Mouse (Mus musculus): Measurements from ENCODE around the gene Plekhg5.

- TF ChIP-seq CTCF (IDR thresholded peaks at IDR 0.05; ENCODE audit: insufficient read depth, low read length) (no peak), POLR2A (IDR thresholded peaks at IDR 0.05; ENCODE audit: borderline replicate concordance, extremely low read depth, low read depth, low read length) (no peak)
Observed at GRCm38 (mm10) chr4:152087211-152088081, 15.1 kb downstream of the Plekhg5 start.
